Mouse (Mus musculus) brain, embryonic 14.5 days (tissue): Measurements from ENCODE around the gene Stt3a. TPM values are rescaled to one million over a fixed set of nuclear protein-coding genes. Genes with fewer than 3 reads are reported as not detected.
A peak's percentile ranks its signal among the peaks of the same experiment; 100 is the strongest.

ENCODE experiments used
- DNase-seq: peaks from one replicate; pipeline ENCODE4 v3.0.0-alpha.2; 2011; ENCODE audit warnings: low read depth
- CTCF ChIP-seq: fragments of 200-500 bp; IDR thresholded peaks from 2 replicates; pipeline ENCODE4 v1.5.1; 2012; ENCODE audit warnings: inconsistent platforms, mild to moderate bottlenecking, moderate library complexity, borderline replicate concordance; ENCODE audit not compliant: insufficient read depth, insufficient read length; ENCODE audit errors: extremely low read depth
- POLR2A ChIP-seq: fragments of 200-500 bp; IDR thresholded peaks from 2 replicates; pipeline ENCODE4 v1.6.1; 2012; ENCODE audit warnings: mild to moderate bottlenecking, inconsistent platforms, borderline replicate concordance; ENCODE audit not compliant: poor library complexity, insufficient read depth, insufficient read length, severe bottlenecking; ENCODE audit errors: extremely low read depth
- polyA plus RNA-seq: library from polyadenylated mRNA; depleted of rRNA; stranded (reverse); fragments of >200 nt; gene quantifications from 2 replicates; pipeline ENCODE4 v1.2.3, GENCODE M21; 2012

The Stt3a gene
- polyA plus RNA-seq, 1 experiment: 96.4 TPM

DNA sequence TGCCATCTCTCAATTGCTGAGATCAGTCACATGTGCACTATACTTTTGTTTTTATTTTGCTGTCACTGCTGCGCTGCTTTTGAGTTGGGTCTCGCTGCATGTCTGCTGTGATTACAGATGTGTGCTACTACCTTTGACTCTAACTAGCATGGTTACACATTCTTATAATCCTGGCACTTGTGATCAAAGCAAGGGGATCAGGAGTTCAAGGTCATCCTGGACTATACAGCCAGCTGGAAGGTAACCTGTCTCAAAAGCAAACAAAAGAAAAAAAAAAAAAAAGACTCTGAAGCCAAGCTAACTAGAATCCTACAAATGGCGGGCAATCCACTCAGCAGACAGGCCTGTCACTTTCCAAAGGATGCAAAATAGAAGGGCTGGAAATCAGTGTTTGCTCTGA, 24.7 kb upstream of the Stt3a start:
- DNase-seq: no peak
- TF ChIP-seq POLR2A (no peak), CTCF (no peak)

DNA sequence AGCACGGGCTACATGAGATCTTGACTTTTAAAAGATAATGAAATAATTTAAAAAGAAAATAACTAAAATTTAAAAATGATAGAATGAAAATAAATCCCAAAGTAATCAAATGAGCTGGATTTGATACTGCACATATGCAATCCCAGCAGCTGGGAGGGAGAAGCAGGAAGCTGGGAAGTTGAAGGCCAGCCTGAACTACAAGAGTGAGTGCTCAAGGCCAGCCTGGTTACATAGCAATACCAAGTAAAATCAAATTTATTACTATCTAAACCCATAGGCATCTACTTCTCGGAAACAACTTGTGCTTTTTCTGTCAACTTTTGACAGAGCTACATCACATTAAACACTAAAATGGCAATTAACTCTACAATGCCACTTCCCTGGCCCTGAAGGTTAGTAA, 16.4 kb upstream of the Stt3a start:
- TF ChIP-seq POLR2A (no peak), CTCF (no peak)
- no peak for DNase-seq

DNA sequence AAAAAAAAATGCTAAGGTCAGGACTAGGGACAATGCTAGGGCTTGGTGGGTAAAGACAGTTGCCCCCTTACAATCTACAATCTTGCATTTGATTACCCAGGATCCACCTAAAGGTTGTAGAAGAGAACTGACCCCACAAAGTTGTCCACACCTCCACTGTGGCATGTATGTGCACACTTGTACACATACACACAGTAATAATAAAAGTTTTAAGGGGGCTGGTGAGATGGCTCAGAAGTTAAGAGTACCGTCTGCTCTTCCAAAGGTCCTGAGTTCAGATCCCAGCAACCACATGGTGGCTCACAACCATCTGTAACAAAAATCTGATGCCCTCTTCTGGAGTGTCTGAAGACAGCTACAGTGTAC, 1.6 kb upstream of the Stt3a start:
- no peak for DNase-seq
- TF ChIP-seq POLR2A: no peak
- no peak for TF ChIP-seq CTCF

DNA sequence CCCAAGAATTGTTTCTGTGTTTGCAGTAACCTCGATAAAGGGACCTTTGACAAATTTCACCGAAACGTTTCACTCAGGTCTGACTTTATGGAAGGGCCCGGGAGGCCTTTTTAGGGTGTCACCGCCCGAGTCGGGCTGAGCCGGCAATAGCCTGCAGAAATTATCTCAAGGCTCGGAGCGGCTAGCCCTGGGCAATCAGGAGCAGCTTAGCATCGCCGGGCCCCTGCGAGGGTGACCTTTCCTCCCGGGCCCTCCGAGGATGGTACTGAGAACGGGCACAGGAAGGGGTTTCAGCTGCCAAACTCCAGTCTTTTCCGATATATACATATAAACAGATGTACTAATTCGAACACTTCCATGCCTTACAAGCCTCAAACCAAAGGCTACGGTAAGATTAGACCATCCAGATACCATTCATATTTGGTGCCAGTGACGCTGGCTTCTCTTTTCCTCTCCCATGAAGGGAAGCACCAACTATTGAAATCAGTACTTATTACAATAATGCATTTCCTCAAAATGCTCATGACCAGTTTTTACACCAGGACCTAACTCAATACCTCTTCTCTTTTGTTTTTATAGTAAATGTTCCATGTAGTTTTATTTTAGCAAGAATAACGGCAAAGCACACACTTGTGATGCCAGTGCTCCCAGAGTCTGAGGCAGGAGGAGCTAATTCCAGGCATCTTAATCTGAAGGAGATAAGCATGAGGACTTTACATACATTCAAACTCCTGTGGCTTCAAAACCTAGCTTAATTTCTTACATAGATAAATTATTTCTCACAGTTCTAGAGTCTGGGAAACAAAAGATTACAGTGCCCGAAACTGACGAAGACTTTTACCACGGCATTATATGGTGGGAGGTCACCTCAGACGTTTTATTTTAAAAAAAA, 923 bp upstream of the Stt3a start:
- TF ChIP-seq POLR2A (no peak), CTCF (no peak)
- DNase-seq: peak; percentile 1

DNA sequence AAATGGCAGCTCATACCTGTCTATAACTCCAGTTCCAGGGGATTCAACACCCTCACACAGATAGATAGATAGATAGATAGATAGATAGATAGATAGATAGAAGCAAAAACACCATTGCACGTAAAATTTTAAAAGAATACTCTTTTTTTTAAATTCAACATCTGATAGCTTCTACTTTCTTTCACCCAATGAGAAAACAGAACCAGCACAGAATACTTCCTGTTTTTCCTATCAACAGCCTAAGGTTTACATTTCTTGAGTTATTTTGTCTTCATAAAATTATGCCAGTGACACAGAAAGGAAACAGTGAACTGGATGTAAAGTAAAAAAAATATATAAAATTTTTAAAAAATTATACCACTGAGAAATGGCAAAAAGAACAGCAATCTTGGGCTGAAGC, 3.1 kb downstream of the Stt3a start:
- no peak for DNase-seq
- TF ChIP-seq POLR2A: no peak
- TF ChIP-seq CTCF: no peak

DNA sequence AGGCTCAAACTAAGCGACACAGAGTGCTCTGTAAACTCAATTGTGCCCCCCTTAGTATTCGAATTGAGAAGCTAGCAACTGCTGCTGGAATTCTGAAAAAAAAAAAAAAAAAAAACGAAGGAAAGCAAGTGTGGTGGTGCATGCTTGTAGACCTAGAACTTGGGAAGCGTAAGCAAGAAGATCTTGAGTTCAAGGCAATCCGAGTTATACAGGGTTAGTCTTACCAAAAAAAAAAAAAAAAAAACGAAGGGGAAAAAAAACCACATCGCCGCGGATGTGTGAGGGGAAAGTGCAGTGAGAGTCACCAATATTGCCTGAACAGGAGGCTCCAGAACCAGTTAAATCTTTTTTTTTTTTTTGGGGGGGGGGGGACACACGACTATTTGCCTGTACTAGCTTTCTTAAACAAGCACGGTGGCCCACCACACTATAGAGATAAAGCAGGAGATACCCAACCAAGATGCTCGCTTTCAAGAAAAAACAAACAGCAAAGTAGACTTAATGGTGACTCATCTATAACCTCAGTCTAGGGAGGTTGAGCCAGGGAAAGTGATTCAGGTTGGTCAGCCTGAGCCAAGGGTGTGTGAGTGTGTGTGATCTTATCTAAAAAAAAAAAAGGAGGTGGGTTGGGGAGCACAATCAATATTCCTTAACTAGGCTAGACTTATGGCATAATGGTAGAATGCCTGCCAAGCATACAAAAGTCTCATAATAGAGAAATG, 40.3 kb downstream of the Stt3a start, which contains the start of gene Chek1:
Gene Chek1 (minus strand): TSS at position 32 of the 722 bp plus-strand sequence.
- DNase-seq: peak; percentile 13
- TF ChIP-seq CTCF (no peak), POLR2A (no peak)

DNA sequence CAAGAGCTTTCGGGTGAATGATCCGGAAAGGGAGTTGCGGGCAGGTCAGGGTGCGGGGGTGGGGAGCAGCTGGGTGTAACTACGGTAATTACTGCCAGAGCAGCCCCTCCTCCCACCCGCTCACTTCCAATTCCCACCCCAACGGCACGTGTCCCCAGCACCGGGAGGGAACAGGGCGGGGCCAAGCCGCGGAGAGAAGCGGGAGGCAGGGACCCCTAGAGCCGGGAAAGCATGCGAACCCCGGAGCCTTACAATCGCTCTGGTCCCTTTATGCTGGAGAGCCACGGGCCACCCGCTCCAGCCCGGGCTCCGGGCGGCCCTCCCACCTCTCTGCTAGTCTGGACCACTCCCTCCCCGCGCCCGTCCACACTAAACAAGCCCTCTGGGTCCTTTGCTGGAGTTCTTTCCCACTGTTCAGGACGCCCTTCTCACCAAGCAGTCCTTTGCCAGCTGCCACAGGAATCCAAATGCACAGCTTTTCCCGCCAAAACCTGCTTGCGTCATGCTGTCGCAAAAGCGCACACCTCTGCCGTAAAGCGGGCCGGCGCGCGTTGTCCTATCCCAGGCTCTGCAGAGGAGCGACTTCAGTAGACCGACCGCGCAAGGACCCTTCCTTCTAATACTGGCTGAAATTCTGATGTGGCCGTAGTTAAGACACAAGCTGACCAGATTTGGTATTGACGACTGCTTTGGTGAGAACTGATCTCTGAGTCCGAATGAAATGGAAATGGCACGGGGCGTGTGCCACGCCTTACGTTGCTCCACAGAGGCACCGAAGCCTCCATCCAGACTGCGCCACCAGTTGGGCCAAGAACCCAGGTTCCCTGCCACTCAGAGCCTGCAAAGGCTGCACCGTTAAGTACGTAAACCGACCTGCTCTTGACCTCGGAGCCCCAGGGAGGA, 41.1 kb downstream of the Stt3a start:
- TF ChIP-seq POLR2A (no peak; the same call in 1 of the 2 replicates), CTCF (no peak)
- DNase-seq: peak; percentile 97

DNA sequence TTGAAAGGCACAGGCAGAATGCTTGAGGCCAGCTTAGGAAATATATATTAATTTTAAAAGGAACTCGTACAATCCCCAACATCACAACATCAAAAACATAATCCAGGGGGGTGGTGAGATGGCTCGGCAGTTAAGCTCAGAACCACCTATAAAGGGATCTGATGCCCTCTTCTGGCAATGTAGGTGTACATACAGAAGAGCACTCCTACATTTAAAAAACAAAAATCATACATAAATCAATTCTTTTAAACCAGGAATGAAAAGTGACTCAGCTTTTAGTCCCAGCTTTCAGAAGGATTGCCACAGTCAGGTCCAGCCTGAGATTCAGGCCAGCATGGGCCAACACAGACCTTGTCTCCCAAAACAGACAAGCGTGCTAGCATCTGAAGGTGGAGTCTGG, 50.9 kb downstream of the Stt3a start:
- peak; percentile 16 for DNase-seq

DNA sequence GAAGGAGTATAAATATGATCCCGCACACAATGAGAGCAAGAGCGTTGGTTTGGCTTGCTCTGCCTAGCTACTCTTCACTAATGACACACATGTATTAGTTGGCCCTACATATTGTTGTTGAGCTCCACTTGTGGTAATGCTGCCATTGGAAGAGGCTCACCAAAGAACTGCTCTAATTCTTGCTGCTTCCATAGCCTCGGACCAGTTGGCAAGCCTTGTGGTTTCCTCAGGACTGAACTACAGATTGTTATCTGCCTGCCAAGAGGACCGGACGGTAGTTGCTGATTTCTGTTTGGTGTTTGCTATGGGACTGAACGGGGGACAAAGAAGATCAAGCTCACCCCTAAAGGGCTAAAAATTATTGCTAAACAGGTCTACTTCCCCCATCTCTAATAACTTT, 60.2 kb downstream of the Stt3a start:
- no peak for DNase-seq
- TF ChIP-seq CTCF (no peak), POLR2A (no peak)

More for the DNA sequence above, 50.9 kb downstream of the Stt3a start:
- TF ChIP-seq CTCF (no peak), POLR2A (no peak)

DNA sequence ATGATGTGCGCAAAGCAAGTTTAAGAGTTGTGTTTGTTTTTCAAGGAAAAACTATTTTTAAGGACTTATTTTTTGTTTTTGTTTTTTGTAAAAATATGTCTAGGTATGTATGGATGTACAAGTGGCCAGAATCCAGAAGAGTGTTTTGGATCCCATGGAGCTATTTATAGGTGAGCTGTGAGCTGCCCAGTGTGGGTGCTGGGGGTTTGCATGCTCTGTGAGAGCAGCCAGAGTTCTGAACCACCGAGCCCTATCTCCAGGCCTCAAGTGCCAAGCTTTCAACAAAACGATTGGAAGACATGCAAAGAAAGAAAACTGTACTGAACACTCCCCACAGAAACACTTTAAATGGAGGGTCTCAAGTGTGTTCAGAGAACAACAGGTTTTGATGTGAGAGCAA, 61.6 kb downstream of the Stt3a start:
- TF ChIP-seq CTCF (no peak), POLR2A (no peak)
- DNase-seq: no peak

DNA sequence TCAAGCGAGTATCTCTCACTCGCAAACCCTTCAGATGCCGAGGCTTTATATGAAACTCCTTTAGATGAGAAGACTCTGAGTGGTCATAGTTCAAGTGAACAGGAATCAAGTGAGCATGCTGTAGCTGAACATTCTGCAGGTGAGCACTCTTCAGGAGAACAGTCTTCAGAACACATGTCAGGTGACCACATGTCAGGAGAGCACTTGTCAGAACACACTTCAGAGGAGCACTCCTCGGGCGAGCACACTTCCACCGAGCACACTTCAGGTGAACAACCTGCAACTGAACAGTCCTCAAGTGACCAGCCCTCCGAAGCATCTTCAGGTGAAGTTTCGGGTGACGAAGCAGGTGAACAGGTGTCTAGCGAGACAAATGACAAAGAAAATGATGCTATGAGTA, 73.2 kb downstream of the Stt3a start:
- TF ChIP-seq CTCF (no peak), POLR2A (no peak)
- DNase-seq: no peak
